Mouse (Mus musculus): ENCODE measurements around the gene AY761185. TPM values are rescaled to one million over a fixed set of nuclear protein-coding genes. Genes with fewer than 3 reads are reported as not detected.
"Not testable (repeated sequence)": the region's sequence is repeated elsewhere in the genome, so short reads cannot be mapped to it uniquely, and the experiment has no call there.

AY761185 gene
- not detected in 2 replicates for polyA plus RNA-seq (2015; fragmentation: Nextera tagmentation; extraction: Ambion mirVana)

GRCm38 (mm10) chr8:20944610-20945009 lies at the start of gene AY761185:
TSS of gene AY761185 (minus strand) at chr8:20944710.
- H3K27ac ChIP-seq (ENCODE audit: low read length) = no peak within 1 kb of the TSS

GRCm38 (mm10) chr8:20994042-20994441 lies 49.5 kb upstream of the AY761185 start:
- ATAC-seq; H3K27me3 ChIP-seq (ENCODE audit: control insufficient read depth, insufficient read depth, low read depth, low read length); H3K36me3 ChIP-seq (ENCODE audit: control insufficient read depth, insufficient read depth, low read length); H3K27ac ChIP-seq (ENCODE audit: low read length); H3K9ac ChIP-seq (ENCODE audit: low read depth, low read length); H3K4me3 ChIP-seq (ENCODE audit: low read depth, low read length); H3K4me1 ChIP-seq (ENCODE audit: control insufficient read depth, insufficient read depth, low read length); H3K4me2 ChIP-seq (ENCODE audit: low read length); H3K9me3 ChIP-seq (replicated peaks; ENCODE audit: control insufficient read depth, low read length, poor library complexity, severe bottlenecking): not testable (repeated sequence)

More at GRCm38 (mm10) chr8:20944610-20945009, at the start of gene AY761185:
- no peaks in the 10 kb centered on the region for H3K36me3 ChIP-seq (ENCODE audit: control insufficient read depth, insufficient read depth, low read length)
- no peaks in the 10 kb centered on the region for H3K4me1 ChIP-seq (ENCODE audit: control insufficient read depth, insufficient read depth, low read length)
- ATAC-seq = no peak
- H3K9me3 ChIP-seq (replicated peaks; ENCODE audit: control insufficient read depth, low read length, poor library complexity, severe bottlenecking) = peaks cover 17% of the 10 kb centered on the region; the same call in 1 of the 2 replicates
- no peak within 1 kb of the TSS for H3K4me3 ChIP-seq (ENCODE audit: low read depth, low read length)
- H3K27me3 ChIP-seq (ENCODE audit: control insufficient read depth, insufficient read depth, low read depth, low read length) = no peaks in the 10 kb centered on the region
- no peak within 1 kb of the TSS for H3K4me2 ChIP-seq (ENCODE audit: low read length)
- 76% methylated on average over 3 of the region's 3 CpGs for WGBS
- H3K9ac ChIP-seq (ENCODE audit: low read depth, low read length) = no peak within 1 kb of the TSS

GRCm38 (mm10) chr8:20979846-20980245 lies 35.3 kb upstream of the AY761185 start:
- WGBS = 39% methylated on average over 1 of the region's 1 CpGs
- ATAC-seq = no peak
- no peak overlapping the region for H3K27ac ChIP-seq (ENCODE audit: low read length)
- H3K27me3 ChIP-seq (ENCODE audit: control insufficient read depth, insufficient read depth, low read depth, low read length) = no peaks in the 10 kb centered on the region
- no peaks in the 10 kb centered on the region for H3K4me1 ChIP-seq (ENCODE audit: control insufficient read depth, insufficient read depth, low read length)
- no peak overlapping the region for H3K9ac ChIP-seq (ENCODE audit: low read depth, low read length)
- no peak overlapping the region for H3K4me2 ChIP-seq (ENCODE audit: low read length)
- peaks cover 10% of the 10 kb centered on the region for H3K9me3 ChIP-seq (replicated peaks; ENCODE audit: control insufficient read depth, low read length, poor library complexity, severe bottlenecking)
- no peak overlapping the region for H3K4me3 ChIP-seq (ENCODE audit: low read depth, low read length)
- no peaks in the 10 kb centered on the region for H3K36me3 ChIP-seq (ENCODE audit: control insufficient read depth, insufficient read depth, low read length)

- H3K9me3 ChIP-seq (replicated peaks; ENCODE audit: control insufficient read depth, low read length, poor library complexity, severe bottlenecking) = peaks cover 9% of the 10 kb centered on the region
- H3K27ac ChIP-seq (ENCODE audit: low read length) = no peak overlapping the region
- no peak for ATAC-seq
- H3K4me3 ChIP-seq (ENCODE audit: low read depth, low read length) = no peak overlapping the region
- H3K4me1 ChIP-seq (ENCODE audit: control insufficient read depth, insufficient read depth, low read length) = no peaks in the 10 kb centered on the region
- no peak overlapping the region for H3K9ac ChIP-seq (ENCODE audit: low read depth, low read length)
- 78% methylated on average over 2 of the region's 2 CpGs for WGBS
- H3K27me3 ChIP-seq (ENCODE audit: control insufficient read depth, insufficient read depth, low read depth, low read length) = no peaks in the 10 kb centered on the region
- no peaks in the 10 kb centered on the region for H3K36me3 ChIP-seq (ENCODE audit: control insufficient read depth, insufficient read depth, low read length)
- no peak overlapping the region for H3K4me2 ChIP-seq (ENCODE audit: low read length)
These were observed 20.0 kb upstream of the AY761185 start for GRCm38 (mm10) chr8:20964531-20964930.

- 73% methylated on average over 3 of the region's 3 CpGs for WGBS
- no peaks in the 10 kb centered on the region for H3K4me1 ChIP-seq (ENCODE audit: control insufficient read depth, insufficient read depth, low read length)
- no peaks in the 10 kb centered on the region for H3K36me3 ChIP-seq (ENCODE audit: control insufficient read depth, insufficient read depth, low read length)
- no peak within 1 kb of the TSS for H3K4me3 ChIP-seq (ENCODE audit: low read depth, low read length)
- no peak within 1 kb of the TSS for H3K27ac ChIP-seq (ENCODE audit: low read length)
- H3K4me2 ChIP-seq (ENCODE audit: low read length) = no peak within 1 kb of the TSS
- H3K9ac ChIP-seq (ENCODE audit: low read depth, low read length) = no peak within 1 kb of the TSS
- no peak for ATAC-seq
- H3K9me3 ChIP-seq (replicated peaks; ENCODE audit: control insufficient read depth, low read length, poor library complexity, severe bottlenecking) = peaks cover 27% of the 10 kb centered on the region
- no peaks in the 10 kb centered on the region for H3K27me3 ChIP-seq (ENCODE audit: control insufficient read depth, insufficient read depth, low read depth, low read length)
These were observed 22.5 kb downstream of the AY761185 start, which contains the start of gene Gm6040 for GRCm38 (mm10) chr8:20921971-20922370. TSS of gene Gm6040 (minus strand) at chr8:20922071.

- H3K4me3 ChIP-seq (ENCODE audit: low read depth, low read length) = no peak overlapping the region
- WGBS = 86% methylated on average over 1 of the region's 1 CpGs
- no peaks in the 10 kb centered on the region for H3K27me3 ChIP-seq (ENCODE audit: control insufficient read depth, insufficient read depth, low read depth, low read length)
- no peak overlapping the region for H3K4me2 ChIP-seq (ENCODE audit: low read length)
- H3K9me3 ChIP-seq (replicated peaks; ENCODE audit: control insufficient read depth, low read length, poor library complexity, severe bottlenecking) = peaks cover 12% of the 10 kb centered on the region
- no peak for ATAC-seq
- H3K4me1 ChIP-seq (ENCODE audit: control insufficient read depth, insufficient read depth, low read length) = no peaks in the 10 kb centered on the region
- no peaks in the 10 kb centered on the region for H3K36me3 ChIP-seq (ENCODE audit: control insufficient read depth, insufficient read depth, low read length)
- H3K9ac ChIP-seq (ENCODE audit: low read depth, low read length) = no peak overlapping the region
- no peak overlapping the region for H3K27ac ChIP-seq (ENCODE audit: low read length)
These were observed 32.2 kb downstream of the AY761185 start for GRCm38 (mm10) chr8:20912288-20912687.

GRCm38 (mm10) chr8:20908256-20908655 lies 36.3 kb downstream of the AY761185 start:
- 65% methylated on average over 2 of the region's 2 CpGs for WGBS
- Histone ChIP-seq H3K27me3 (ENCODE audit: control insufficient read depth, insufficient read depth, low read depth, low read length) (no peaks in the 10 kb centered on the region), H3K9ac (ENCODE audit: low read depth, low read length) (no peak overlapping the region), H3K4me1 (ENCODE audit: control insufficient read depth, insufficient read depth, low read length) (no peaks in the 10 kb centered on the region), H3K9me3 (replicated peaks; ENCODE audit: control insufficient read depth, low read length, poor library complexity, severe bottlenecking) (peaks cover 12% of the 10 kb centered on the region), H3K4me3 (ENCODE audit: low read depth, low read length) (no peak overlapping the region), H3K27ac (ENCODE audit: low read length) (no peak overlapping the region), H3K4me2 (ENCODE audit: low read length) (no peak overlapping the region), H3K36me3 (ENCODE audit: control insufficient read depth, insufficient read depth, low read length) (no peaks in the 10 kb centered on the region)
- ATAC-seq = no peak

- no peak overlapping the region for H3K4me3 ChIP-seq (ENCODE audit: low read depth, low read length)
- WGBS = 93% methylated on average over 2 of the region's 2 CpGs
- H3K27me3 ChIP-seq (ENCODE audit: control insufficient read depth, insufficient read depth, low read depth, low read length) = no peaks in the 10 kb centered on the region
- H3K27ac ChIP-seq (ENCODE audit: low read length) = no peak overlapping the region
- no peaks in the 10 kb centered on the region for H3K4me1 ChIP-seq (ENCODE audit: control insufficient read depth, insufficient read depth, low read length)
- no peak for ATAC-seq
- no peak overlapping the region for H3K4me2 ChIP-seq (ENCODE audit: low read length)
- H3K9me3 ChIP-seq (replicated peaks; ENCODE audit: control insufficient read depth, low read length, poor library complexity, severe bottlenecking) = peaks cover 10% of the 10 kb centered on the region
- H3K36me3 ChIP-seq (ENCODE audit: control insufficient read depth, insufficient read depth, low read length) = no peaks in the 10 kb centered on the region
- H3K9ac ChIP-seq (ENCODE audit: low read depth, low read length) = no peak overlapping the region
These were observed 37.4 kb downstream of the AY761185 start for GRCm38 (mm10) chr8:20907119-20907518.

GRCm38 (mm10) chr8:20902527-20902926 lies 42.0 kb downstream of the AY761185 start, which contains the start of gene Gm15056:
TSS of gene Gm15056 (minus strand) at chr8:20902627.
- no peak within 1 kb of the TSS for H3K27ac ChIP-seq (ENCODE audit: low read length)
- no peaks in the 10 kb centered on the region for H3K36me3 ChIP-seq (ENCODE audit: control insufficient read depth, insufficient read depth, low read length)
- ATAC-seq = no peak
- no peaks in the 10 kb centered on the region for H3K27me3 ChIP-seq (ENCODE audit: control insufficient read depth, insufficient read depth, low read depth, low read length)
- H3K4me1 ChIP-seq (ENCODE audit: control insufficient read depth, insufficient read depth, low read length) = no peaks in the 10 kb centered on the region
- H3K9me3 ChIP-seq (replicated peaks; ENCODE audit: control insufficient read depth, low read length, poor library complexity, severe bottlenecking) = peaks cover 23% of the 10 kb centered on the region
- no peak within 1 kb of the TSS for H3K9ac ChIP-seq (ENCODE audit: low read depth, low read length)
- 44% methylated on average over 2 of the region's 2 CpGs for WGBS
- H3K4me2 ChIP-seq (ENCODE audit: low read length) = no peak within 1 kb of the TSS
- H3K4me3 ChIP-seq (ENCODE audit: low read depth, low read length) = no peak within 1 kb of the TSS

Data from midbrain, embryonic 16.5 days (tissue).